Mouse (Mus musculus) CH12.LX (cell line): Measurements from ENCODE around the gene Dgcr8. TPM values are rescaled to one million over a fixed set of nuclear protein-coding genes. Genes with fewer than 3 reads are reported as not detected.

Experiments
- DNase-seq: peaks from one replicate; pipeline ENCODE4 v3.0.0-alpha.2; 2013; ENCODE audit errors: extremely low read depth
- H3K27ac ChIP-seq: 2 replicates; pipeline ENCODE4 v1.5.1; 2012; ENCODE audit warnings: low read depth, mild to moderate bottlenecking, control low read depth, moderate library complexity; ENCODE audit not compliant: insufficient read depth
- H3K27me3 ChIP-seq: replicated peaks from 2 replicates; pipeline ENCODE3; 2012; ENCODE audit warnings: inconsistent platforms
- H3K36me3 ChIP-seq, 2 experiments: replicated peaks in 1 of 2; 2 replicates each; pipeline versions ENCODE3 to v1.6.1; 2012; ENCODE audit warnings: inconsistent platforms in 1 of 2, low read length in 1 of 2, mild to moderate bottlenecking in 1 of 2, mixed read lengths in 1 of 2, moderate library complexity in 1 of 2; ENCODE audit not compliant: control insufficient read depth in 1 of 2, insufficient read depth in 1 of 2
- H3K4me1 ChIP-seq, 2 experiments: 2 replicates each; pipeline ENCODE4 v1.6.1; 2012; ENCODE audit warnings: inconsistent platforms in 1 of 2, moderate library complexity in 1 of 2; ENCODE audit not compliant: insufficient read depth in 2 of 2, control insufficient read depth in 1 of 2
- H3K4me2 ChIP-seq: 2 replicates; pipeline ENCODE4 v1.6.1; 2012; ENCODE audit warnings: low read depth, mild to moderate bottlenecking, control low read depth; ENCODE audit not compliant: poor library complexity, insufficient read depth, severe bottlenecking
- H3K4me3 ChIP-seq, 3 experiments: fragments of 150-350 bp in 1 of 3; sonication (generic) in 1 of 3; replicated peaks in 1 of 3; 2 replicates each; pipeline versions ENCODE3 to v1.5.1; 2011 to 2012; ENCODE audit warnings: low read depth in 2 of 3, low read length in 2 of 3, mild to moderate bottlenecking in 2 of 3, moderate library complexity in 2 of 3, control low read depth in 1 of 3, improper control_type of control experiment in 1 of 3, inconsistent platforms in 1 of 3, mixed read lengths in 1 of 3; ENCODE audit not compliant: poor library complexity in 1 of 3
- H3K79me2 ChIP-seq: replicated peaks from 2 replicates; pipeline ENCODE4 v1.6.1; 2012; ENCODE audit warnings: mild to moderate bottlenecking, moderate library complexity; ENCODE audit not compliant: control insufficient read depth, poor library complexity, insufficient read depth, severe bottlenecking; ENCODE audit errors: extremely low read depth
- H3K9ac ChIP-seq: 2 replicates; pipeline ENCODE4 v1.6.1; 2012; ENCODE audit warnings: low read depth, mild to moderate bottlenecking, control low read depth, moderate library complexity; ENCODE audit not compliant: insufficient read depth
- H3K9me3 ChIP-seq: replicated peaks from 2 replicates; pipeline ENCODE3; 2012; ENCODE audit warnings: low read length, inconsistent platforms, mixed read lengths
- BHLHE40 ChIP-seq: IDR thresholded peaks from 2 replicates; pipeline ENCODE4 v1.6.1; 2011; ENCODE audit warnings: mild to moderate bottlenecking, low read depth, low read length, improper control_type of control experiment
- CHD2 ChIP-seq: IDR thresholded peaks from 2 replicates; pipeline ENCODE4 v1.6.1; 2011; ENCODE audit warnings: low read length, improper control_type of control experiment
- CTCF ChIP-seq, 2 experiments: IDR thresholded peaks in 1 of 2; conservative IDR thresholded peaks in 1 of 2; 2 replicates each; pipeline ENCODE4 v1.5.1; 2011 to 2012; ENCODE audit warnings: low read depth in 2 of 2, low read length in 2 of 2, improper control_type of control experiment in 1 of 2, inconsistent platforms in 1 of 2, mild to moderate bottlenecking in 1 of 2, moderate library complexity in 1 of 2
- E2F4 ChIP-seq: IDR thresholded peaks from 2 replicates; pipeline ENCODE4 v1.6.1; 2011; ENCODE audit warnings: low read depth, low read length, improper control_type of control experiment; ENCODE audit not compliant: insufficient replicate concordance
- ELF1 ChIP-seq: IDR thresholded peaks from 2 replicates; pipeline ENCODE4 v1.6.1; 2014; ENCODE audit warnings: low read depth, mild to moderate bottlenecking, inconsistent platforms, low read length, improper control_type of control experiment
- ETS1 ChIP-seq: conservative IDR thresholded peaks from 2 replicates; pipeline ENCODE4 v1.6.1; 2012; ENCODE audit warnings: low read depth, mild to moderate bottlenecking, inconsistent platforms, low read length, improper control_type of control experiment, moderate library complexity
- GABPA ChIP-seq: IDR thresholded peaks from 2 replicates; pipeline ENCODE4 v1.6.1; 2012; ENCODE audit warnings: low read depth, low read length, improper control_type of control experiment, inconsistent platforms; ENCODE audit not compliant: insufficient replicate concordance
- HCFC1 ChIP-seq: IDR thresholded peaks from 2 replicates; pipeline ENCODE4 v1.6.1; 2012; ENCODE audit warnings: low read depth, mild to moderate bottlenecking, inconsistent platforms, low read length, improper control_type of control experiment
- JUN ChIP-seq: IDR thresholded peaks from 2 replicates; pipeline ENCODE4 v1.6.1; 2011; ENCODE audit warnings: low read depth, mild to moderate bottlenecking, low read length, improper control_type of control experiment, moderate library complexity; ENCODE audit not compliant: insufficient read depth
- JUND ChIP-seq: conservative IDR thresholded peaks from 2 replicates; pipeline ENCODE4 v1.6.1; 2011; ENCODE audit warnings: low read depth, low read length, improper control_type of control experiment
- KAT2A ChIP-seq: IDR thresholded peaks from 2 replicates; pipeline ENCODE4 v1.6.1; 2012; ENCODE audit warnings: low read length, improper control_type of control experiment, inconsistent platforms; ENCODE audit not compliant: insufficient replicate concordance
- MAFK ChIP-seq: IDR thresholded peaks from 2 replicates; pipeline ENCODE4 v1.6.1; 2011; ENCODE audit warnings: low read length, improper control_type of control experiment; ENCODE audit not compliant: insufficient replicate concordance
- MXI1 ChIP-seq: IDR thresholded peaks from 2 replicates; pipeline ENCODE4 v1.6.1; 2011; ENCODE audit warnings: mild to moderate bottlenecking, low read depth, low read length, improper control_type of control experiment
- POLR2A ChIP-seq: IDR thresholded peaks from 2 replicates; pipeline ENCODE4 v1.6.1; 2011; ENCODE audit warnings: low read depth, mild to moderate bottlenecking, improper control_type of control experiment, low read length
- SIN3A ChIP-seq: IDR thresholded peaks from 2 replicates; pipeline ENCODE4 v1.6.1; 2012; ENCODE audit warnings: low read length, improper control_type of control experiment, inconsistent platforms
- TBP ChIP-seq: conservative IDR thresholded peaks from 2 replicates; pipeline ENCODE4 v1.6.1; 2011; ENCODE audit warnings: low read depth, low read length, improper control_type of control experiment
- ZMIZ1 ChIP-seq: IDR thresholded peaks from 2 replicates; pipeline ENCODE4 v1.6.1; 2012; ENCODE audit warnings: low read depth, mild to moderate bottlenecking, inconsistent platforms, low read length, improper control_type of control experiment
- dilution Hi-C: fragments of 300-500 bp; cut with MboI; formaldehyde crosslinking; loops from 2 replicates; pipeline ENCODE4 v1.14.3; 2020; ENCODE audit warnings: low sequenced_read_pairs; ENCODE audit not compliant: extremely low pct_unique_long_range_greater_than_20kb, extremely low pct_ligation_motif_present
- in situ Hi-C: fragments of 300-500 bp; cut with MboI; formaldehyde crosslinking; loops from 3 replicates; pipeline ENCODE4 v1.14.3; 2019; ENCODE audit warnings: low sequenced_read_pairs, low pct_ligation_motif_present, low pct_unique_long_range_greater_than_20kb, mixed read lengths
- polyA plus RNA-seq: library from polyadenylated mRNA; unstranded; fragments of >175 nt; gene quantifications from 2 replicates; pipeline ENCODE4 v1.2.1, GENCODE M21; 2012; ENCODE audit warnings: low read depth; ENCODE audit not compliant: insufficient read length
- total RNA-seq, 2 experiments: library from RNA; depleted of rRNA; stranded (reverse); fragments of 300-350 nt in 1 of 2; fragments of >200 nt in 1 of 2; gene quantifications; 2 replicates each; pipeline ENCODE4 v1.2.3; 2012 to 2014

Dgcr8 gene
- total and polyA plus RNA-seq, 3 experiments, result 29.1 to 39.9 (median 31.8) TPM

DNA sequence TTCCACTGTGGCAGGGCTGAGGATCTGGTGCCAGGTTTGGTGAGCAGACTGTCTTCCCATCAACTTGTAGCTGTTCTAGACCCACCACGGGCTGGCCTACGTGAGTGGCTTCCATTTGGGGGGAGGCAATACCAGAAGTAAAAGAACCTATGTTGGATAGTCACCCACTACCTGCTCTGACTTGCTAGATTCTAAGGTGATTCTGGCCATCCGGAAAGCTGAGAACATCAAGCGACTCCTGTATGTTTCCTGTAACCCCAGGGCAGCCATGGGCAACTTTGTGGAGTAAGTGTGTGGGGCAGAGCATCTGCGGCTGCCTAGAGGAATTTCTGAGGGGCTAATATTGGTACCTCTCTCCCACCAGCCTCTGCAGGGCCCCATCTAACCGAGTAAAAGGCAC lies 36.3 kb downstream of the Dgcr8 start:
- H3K4me1 ChIP-seq, result peaks cover 8 to 24% of the 10 kb centered on the region in 2 experiments
- peaks cover 66 to 78% of the 10 kb centered on the region in 2 experiments for H3K36me3 ChIP-seq
- in situ Hi-C loops (loop anchor here (5.0 kb wide), 1 partner anchor 35 kb away; the partner anchor contains the start of gene Dgcr8), dilution Hi-C loops (no loop called here)
- H3K27me3 ChIP-seq, result no peaks in the 10 kb centered on the region
- peaks cover 30% of the 10 kb centered on the region for H3K79me2 ChIP-seq
- no peak overlapping the region for H3K9ac ChIP-seq
- H3K4me3 ChIP-seq, result no peak overlapping the region
- no peak overlapping the region for H3K27ac ChIP-seq
- no peak for TF ChIP-seq KAT2A
- no peak for TF ChIP-seq ETS1
- no peak for TF ChIP-seq BHLHE40
- TF ChIP-seq SIN3A, result no peak
- TF ChIP-seq JUN, result no peak
- TF ChIP-seq TBP, result no peak
- TF ChIP-seq CTCF (conservative IDR thresholded peaks at IDR 0.05 in 1 of 2, IDR thresholded peaks at IDR 0.05 in 1 of 2; ENCODE audit: low read depth in 2 of 2, low read length in 2 of 2), result no peak
- TF ChIP-seq JUND, result no peak
- no peak for TF ChIP-seq ZMIZ1
- no peak for TF ChIP-seq MXI1
- TF ChIP-seq HCFC1, result no peak
- no peak for TF ChIP-seq E2F4
- peak; percentile 5; the same call in 1 of the 2 replicates for TF ChIP-seq POLR2A
- 0 out of 2 replicates have a peak, but pooled peaks have one; percentile 1 for TF ChIP-seq MAFK
- no peak for DNase-seq
- H3K4me2 ChIP-seq, result no peak overlapping the region
- no peaks in the 10 kb centered on the region for H3K9me3 ChIP-seq

DNA sequence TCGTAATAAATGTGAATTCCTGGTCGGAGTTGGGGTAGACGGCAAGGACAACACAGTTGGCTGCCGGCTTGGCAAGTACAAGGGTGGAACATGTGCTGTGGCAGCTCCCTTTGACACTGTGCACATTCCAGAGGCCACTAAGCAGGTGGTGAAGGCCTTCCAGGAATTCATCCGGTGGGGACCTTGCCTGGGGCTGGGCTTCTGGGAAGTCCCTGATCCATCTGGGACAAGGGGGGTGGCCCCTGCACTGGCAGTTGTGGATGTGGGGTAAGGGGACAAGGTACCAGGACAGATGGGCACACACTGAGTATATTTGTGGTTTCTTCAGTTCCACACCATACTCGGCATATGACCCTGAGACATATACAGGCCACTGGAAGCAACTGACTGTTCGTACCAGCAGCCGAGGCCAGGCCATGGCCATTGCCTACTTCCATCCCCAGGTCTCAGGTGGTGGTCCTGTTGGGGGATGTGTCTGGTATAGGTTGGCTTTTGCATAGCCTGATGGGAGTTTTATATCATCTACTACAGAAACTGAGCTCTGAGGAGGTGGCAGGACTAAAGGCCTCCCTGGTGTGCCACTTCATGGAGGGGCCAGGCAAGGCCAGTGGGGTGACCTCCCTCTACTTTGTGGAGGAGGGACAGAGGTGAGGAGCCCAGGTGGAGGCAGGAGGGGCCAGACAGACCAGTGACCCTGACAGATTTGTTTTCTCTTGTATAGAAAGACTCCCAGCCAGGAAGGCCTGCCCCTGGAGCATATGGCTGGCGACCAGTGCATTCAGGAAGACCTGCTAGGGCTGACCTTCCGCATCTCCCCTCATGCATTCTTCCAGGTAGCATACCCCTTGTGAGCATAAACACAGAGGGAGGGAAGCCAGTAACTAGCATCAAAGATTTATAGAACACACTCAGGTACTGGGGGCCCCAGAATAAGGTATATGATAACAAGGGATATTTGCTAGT lies 37.9 kb downstream of the Dgcr8 start:
- Histone ChIP-seq H3K4me3 (peak overlapping the region in 2 of 3 experiments; percentile 19 to 78), H3K9me3 (no peaks in the 10 kb centered on the region), H3K27me3 (no peaks in the 10 kb centered on the region), H3K4me2 (peak overlapping the region; percentile 94; the same call in 1 of the 2 replicates), H3K9ac (peak overlapping the region; percentile 93), H3K36me3 (peaks cover 59 to 73% of the 10 kb centered on the region in 2 experiments), H3K4me1 (peaks cover 11 to 35% of the 10 kb centered on the region in 2 experiments), H3K79me2 (peaks cover 46% of the 10 kb centered on the region), H3K27ac (no peak overlapping the region)
- dilution Hi-C loops (no loop called here), in situ Hi-C loops (loop anchor here (5.0 kb wide), 1 partner anchor 36 kb away; the partner anchor contains the start of gene Dgcr8)
- no peak for DNase-seq
- TF ChIP-seq KAT2A, result no peak
- TF ChIP-seq CHD2, result 0 out of 2 replicates have a peak, but pooled peaks have one; percentile 23
- no peak for TF ChIP-seq GABPA
- TF ChIP-seq ELF1, result no peak
- 0 out of 2 replicates have a peak, but pooled peaks have one; percentile 9 for TF ChIP-seq SIN3A
- no peak for TF ChIP-seq MXI1
- peak; percentile 41; the same call in 1 of the 2 replicates for TF ChIP-seq POLR2A
- TF ChIP-seq ETS1, result no peak
- 0 out of 2 replicates have a peak, but pooled peaks have one; percentile 54 for TF ChIP-seq ZMIZ1
